Mouse (Mus musculus): ENCODE data around the gene Myl6.
"Not testable (repeated sequence)": the region's sequence is repeated elsewhere in the genome, so short reads cannot be mapped to it uniquely, and the experiment has no call there.

GRCm38 (mm10) chr10:128505371-128505667 is 11.4 kb upstream of the Myl6 start:
- not testable (repeated sequence) for TF ChIP-seq USF1 (IDR thresholded peaks at IDR 0.05; ENCODE audit: low read depth); POLR2A (IDR thresholded peaks at IDR 0.05; ENCODE audit: insufficient read length, low read depth); MAX (IDR thresholded peaks at IDR 0.05; ENCODE audit: low read depth)
